Mouse (Mus musculus) liver, postnatal 0 days (tissue): ENCODE results near the gene Il12a.

ENCODE experiments used
- CTCF ChIP-seq: sonication (generic); IDR thresholded peaks from 2 replicates; pipeline ENCODE4 v1.5.1; 2016; ENCODE audit warnings: antibody characterized with exemption, low read depth
- EP300 ChIP-seq: IDR thresholded peaks from 2 replicates; pipeline ENCODE4 v1.6.1; 2016; ENCODE audit warnings: antibody characterized with exemption, low read depth, mild to moderate bottlenecking

GRCm38 (mm10) chr3:68689346-68689745 lies 1.1 kb upstream of the Il12a start:
- TF ChIP-seq CTCF (no peak), EP300 (no peak)
